Mouse (Mus musculus): Measurements from ENCODE around the gene Rpusd4.

Rpusd4 gene

GRCm38 (mm10) chr9:35267146-35267975, at the start of gene Rpusd4, which contains the start of gene Fam118b:
TSS of gene Rpusd4 (plus strand) at chr9:35267865.
TSS of gene Fam118b (minus strand) at chr9:35267805.
- peak; percentile 95 for DNase-seq

DNA sequence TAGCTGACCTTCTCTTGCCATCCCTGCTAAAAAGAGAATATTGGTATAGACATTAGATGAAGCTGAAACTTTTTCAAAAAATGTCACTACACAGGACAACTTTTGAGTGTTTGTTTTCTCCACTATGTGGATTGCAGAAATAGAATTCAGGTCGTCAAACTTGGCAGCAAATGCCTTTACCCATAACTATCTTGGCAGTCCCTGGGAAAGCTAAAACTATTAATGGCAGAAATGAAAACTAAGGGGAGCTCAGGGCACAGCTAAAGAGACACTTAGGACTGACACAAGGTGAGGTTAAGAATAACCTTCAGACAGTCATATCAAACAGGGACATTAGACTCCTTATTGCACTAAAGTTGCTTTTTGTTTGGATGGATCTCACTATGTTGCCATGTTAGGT, 49.7 kb upstream of the Rpusd4 start:
- no peak for DNase-seq

GRCm38 (mm10) chr9:35223466-35223865, 44.2 kb upstream of the Rpusd4 start:
- DNase-seq, result no peak

GRCm38 (mm10) chr9:35228671-35229070, 39.0 kb upstream of the Rpusd4 start:
- DNase-seq, result no peak

- DNase-seq, result no peak
Measured at GRCm38 (mm10) chr9:35235996-35236395, 31.7 kb upstream of the Rpusd4 start.

DNA sequence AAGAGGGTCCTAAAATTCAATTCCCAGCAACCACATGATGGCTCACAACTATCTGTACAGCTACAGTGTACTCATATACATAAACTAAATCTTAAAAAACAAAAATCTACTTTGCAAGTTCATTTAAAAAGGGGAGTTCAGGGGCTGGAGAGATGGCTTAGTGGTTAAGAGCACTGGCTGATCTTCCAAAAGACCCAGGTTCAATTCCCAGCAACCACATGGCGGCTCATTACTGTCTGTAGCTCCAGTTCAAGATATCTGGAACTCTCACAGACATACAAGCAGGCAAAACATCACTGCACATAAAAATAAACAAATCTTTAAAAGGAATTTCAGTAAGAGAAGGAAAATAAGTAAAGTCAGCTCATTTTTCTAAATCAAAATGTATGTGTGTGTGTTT, 29.3 kb upstream of the Rpusd4 start:
- no peak for DNase-seq

GRCm38 (mm10) chr9:35238915-35239571, 28.6 kb upstream of the Rpusd4 start:
- no peak for DNase-seq

GRCm38 (mm10) chr9:35239734-35240133, 27.9 kb upstream of the Rpusd4 start:
- DNase-seq, result no peak

GRCm38 (mm10) chr9:35247405-35247804, 20.3 kb upstream of the Rpusd4 start:
- DNase-seq, result no peak

- DNase-seq, result no peak
Measured at GRCm38 (mm10) chr9:35249476-35249875, 18.2 kb upstream of the Rpusd4 start.

DNA sequence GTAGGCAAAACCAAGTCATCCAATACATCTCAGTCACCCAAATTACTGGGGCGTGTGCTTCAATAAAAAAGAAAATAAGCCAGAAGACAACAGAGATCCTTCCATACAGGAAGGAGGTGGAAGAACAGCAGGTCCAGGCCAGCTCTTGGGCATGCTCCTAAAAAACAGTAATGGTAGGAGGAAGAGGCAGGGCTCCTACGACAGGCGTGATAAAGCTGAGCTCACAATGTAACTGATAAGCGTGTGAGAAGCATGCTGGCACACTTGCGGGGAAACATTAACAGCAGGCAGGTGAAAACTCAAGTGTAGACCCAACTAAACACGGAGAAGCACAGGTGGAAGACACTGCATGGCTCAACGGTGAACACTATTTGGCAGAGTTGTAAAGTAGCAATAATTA, 10.3 kb upstream of the Rpusd4 start:
- DNase-seq, result no peak

- DNase-seq, result no peak
Measured at GRCm38 (mm10) chr9:35262418-35262817, 5.2 kb upstream of the Rpusd4 start.

DNA sequence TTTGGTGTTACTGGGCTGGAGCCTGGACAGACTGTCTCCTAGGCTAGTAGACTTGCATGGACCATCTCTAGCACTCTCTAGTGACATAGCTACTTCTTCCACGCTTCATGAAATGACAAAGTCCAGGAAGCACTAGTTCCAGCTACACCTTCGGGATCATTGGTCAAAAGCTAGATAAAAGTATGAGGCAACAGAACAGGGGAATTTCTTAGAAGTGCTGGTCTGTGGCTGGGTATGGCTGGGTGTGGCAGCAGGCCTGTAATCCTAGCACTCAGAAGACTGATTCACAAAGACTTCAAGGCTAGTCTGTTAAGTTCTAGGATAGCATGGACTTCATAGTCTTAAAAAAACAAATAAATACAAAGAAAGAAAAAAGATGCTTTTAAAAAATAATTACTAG, 4.2 kb upstream of the Rpusd4 start:
- DNase-seq, result no peak

- DNase-seq, result no peak
Measured at GRCm38 (mm10) chr9:35264509-35264908, 3.2 kb upstream of the Rpusd4 start.

DNA sequence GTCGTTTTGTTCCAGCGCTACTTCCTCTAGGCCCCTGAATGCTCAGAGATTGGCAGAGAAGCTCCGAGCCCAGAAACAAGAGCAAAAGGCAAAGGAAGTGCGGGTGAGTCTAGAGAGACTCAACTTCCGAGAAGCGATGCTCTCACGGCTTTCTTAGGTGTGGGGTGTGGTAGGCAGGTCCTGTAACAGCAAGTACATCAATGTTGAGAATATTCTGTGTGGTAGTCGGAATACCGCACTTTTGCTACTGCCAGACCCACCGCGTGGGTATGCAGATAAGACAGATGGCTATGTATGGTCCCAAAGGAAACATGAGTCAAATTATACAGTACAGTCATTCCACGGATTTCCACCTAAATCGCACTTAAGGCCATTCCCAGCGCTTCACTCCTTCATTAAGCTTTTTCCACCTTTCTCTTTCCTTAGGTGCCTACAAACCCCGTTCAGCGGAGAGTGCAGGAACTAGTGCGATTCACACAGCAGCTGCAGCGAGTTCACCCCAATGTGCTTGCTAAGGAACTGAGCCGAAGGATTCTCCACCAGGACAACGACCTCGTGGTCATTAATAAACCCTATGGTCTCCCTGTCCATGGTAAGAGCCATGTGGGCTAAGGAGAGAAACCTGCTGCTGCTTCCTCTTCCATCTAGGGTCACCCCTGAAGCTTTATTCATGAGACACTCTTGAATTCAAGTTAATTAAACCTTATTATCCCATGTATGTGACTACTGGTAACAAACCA, 481 bp downstream of the Rpusd4 start:
- no peak for DNase-seq

DNA sequence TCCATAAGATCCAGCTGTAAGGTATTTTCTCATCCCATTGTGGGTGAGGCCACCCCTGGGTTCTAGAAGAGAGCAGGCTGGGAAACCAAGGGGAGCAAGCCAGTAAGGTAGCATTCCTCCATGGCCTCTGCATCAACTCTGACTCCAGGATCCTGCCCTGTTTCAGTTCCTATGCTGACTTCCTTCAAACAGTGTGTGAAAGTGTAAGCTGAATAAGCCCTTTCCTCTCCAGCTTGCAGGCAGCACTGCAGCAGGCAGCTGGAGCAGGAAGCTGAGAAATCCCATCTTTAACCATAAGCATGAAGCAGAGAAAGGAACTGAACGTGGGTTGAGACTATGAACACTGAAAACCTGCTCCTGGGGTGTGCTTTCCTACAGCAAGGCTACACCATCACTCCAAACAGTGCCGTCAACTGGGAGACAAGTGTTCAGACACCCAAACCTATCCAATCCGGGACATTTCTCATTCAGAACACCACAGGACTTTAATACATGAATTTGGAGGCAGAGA, 10.2 kb downstream of the Rpusd4 start:
- DNase-seq, result no peak

GRCm38 (mm10) chr9:35278451-35278850, 10.8 kb downstream of the Rpusd4 start:
- DNase-seq, result no peak

- peak; percentile 69 for DNase-seq
Measured at GRCm38 (mm10) chr9:35282006-35282850, 14.6 kb downstream of the Rpusd4 start.

DNA sequence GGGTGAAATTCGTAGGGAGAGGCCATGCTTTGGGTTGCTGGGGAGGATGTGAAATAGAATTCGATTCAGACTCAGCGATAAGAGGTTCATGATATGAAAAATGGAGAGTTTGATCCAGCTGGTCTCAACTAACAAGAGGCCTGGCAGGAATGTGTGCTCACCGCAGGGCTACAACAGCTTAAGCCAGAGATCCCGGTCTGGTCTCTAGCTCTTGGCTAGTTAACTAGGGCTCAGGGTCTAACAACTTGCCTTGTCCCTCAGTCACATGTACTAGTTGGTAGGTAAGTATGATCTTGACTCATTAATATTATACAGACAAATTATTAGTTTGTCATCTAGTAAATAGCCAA, 15.2 kb downstream of the Rpusd4 start:
- DNase-seq, result no peak

GRCm38 (mm10) chr9:35283415-35284069, 15.9 kb downstream of the Rpusd4 start:
- peak; percentile 16 for DNase-seq

- DNase-seq, result no peak
Measured at GRCm38 (mm10) chr9:35284351-35284750, 16.7 kb downstream of the Rpusd4 start.

- no peak for DNase-seq
Measured at GRCm38 (mm10) chr9:35286351-35286750, 18.7 kb downstream of the Rpusd4 start.
